Mouse (Mus musculus): ENCODE data around the gene Tcfl5.

Gene Tcfl5

GRCm38 (mm10) chr2:180642555-180643260 is at the start of gene Tcfl5:
TSS of gene Tcfl5 (minus strand) at chr2:180642708.
- DNase-seq (ENCODE audit: low read depth, low spot score) = no peak
- peaks cover 6% of the 10 kb centered on the region; the same call in 1 of the 2 replicates for H3K27me3 ChIP-seq (ENCODE audit: control insufficient read depth, insufficient read depth, low read length, poor library complexity, severe bottlenecking)
- no peaks in the 10 kb centered on the region for H3K36me3 ChIP-seq (ENCODE audit: control insufficient read depth, insufficient read depth, low read length, poor library complexity, severe bottlenecking)

GRCm38 (mm10) chr2:180689841-180690240 is 47.3 kb upstream of the Tcfl5 start:
- Histone ChIP-seq H3K27me3 (ENCODE audit: control insufficient read depth, insufficient read depth, low read length, poor library complexity, severe bottlenecking) (no peaks in the 10 kb centered on the region), H3K36me3 (ENCODE audit: control insufficient read depth, insufficient read depth, low read length, poor library complexity, severe bottlenecking) (peaks cover 11% of the 10 kb centered on the region; the same call in 1 of the 2 replicates)
- peak; percentile 45 for DNase-seq (ENCODE audit: low read depth, low spot score)

- H3K27me3 ChIP-seq (ENCODE audit: control insufficient read depth, insufficient read depth, low read length, poor library complexity, severe bottlenecking) = no peaks in the 10 kb centered on the region
- H3K36me3 ChIP-seq (ENCODE audit: control insufficient read depth, insufficient read depth, low read length, poor library complexity, severe bottlenecking) = peaks cover 20% of the 10 kb centered on the region; the same call in 1 of the 2 replicates
- no peak for DNase-seq (ENCODE audit: low read depth, low spot score)
Measured at GRCm38 (mm10) chr2:180684031-180684430, 41.5 kb upstream of the Tcfl5 start.

GRCm38 (mm10) chr2:180683524-180683923 is 41.0 kb upstream of the Tcfl5 start:
- peaks cover 20% of the 10 kb centered on the region; the same call in 1 of the 2 replicates for H3K36me3 ChIP-seq (ENCODE audit: control insufficient read depth, insufficient read depth, low read length, poor library complexity, severe bottlenecking)
- no peaks in the 10 kb centered on the region for H3K27me3 ChIP-seq (ENCODE audit: control insufficient read depth, insufficient read depth, low read length, poor library complexity, severe bottlenecking)
- no peak for DNase-seq (ENCODE audit: low read depth, low spot score)

DNA sequence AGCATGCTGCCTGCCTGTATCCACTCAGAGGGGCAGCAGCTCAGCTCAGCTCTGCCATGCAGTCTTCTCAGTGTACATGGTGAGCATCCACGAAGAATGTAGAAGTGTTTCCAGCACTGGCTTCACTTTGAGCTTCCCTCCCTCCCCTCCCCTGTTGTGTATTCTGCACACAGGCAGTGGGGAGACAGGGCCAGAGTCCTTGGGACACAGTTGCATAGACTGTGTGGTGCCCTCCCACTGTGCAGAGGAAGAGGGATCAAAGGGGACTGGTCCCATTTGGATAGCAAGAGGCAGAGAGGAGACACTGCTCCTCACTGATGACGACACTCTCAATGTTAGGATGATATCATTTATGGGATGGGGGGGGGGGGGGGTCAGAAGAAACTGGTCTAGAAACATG is 38.7 kb upstream of the Tcfl5 start:
- H3K27me3 ChIP-seq (ENCODE audit: control insufficient read depth, insufficient read depth, low read length, poor library complexity, severe bottlenecking) = no peaks in the 10 kb centered on the region

DNA sequence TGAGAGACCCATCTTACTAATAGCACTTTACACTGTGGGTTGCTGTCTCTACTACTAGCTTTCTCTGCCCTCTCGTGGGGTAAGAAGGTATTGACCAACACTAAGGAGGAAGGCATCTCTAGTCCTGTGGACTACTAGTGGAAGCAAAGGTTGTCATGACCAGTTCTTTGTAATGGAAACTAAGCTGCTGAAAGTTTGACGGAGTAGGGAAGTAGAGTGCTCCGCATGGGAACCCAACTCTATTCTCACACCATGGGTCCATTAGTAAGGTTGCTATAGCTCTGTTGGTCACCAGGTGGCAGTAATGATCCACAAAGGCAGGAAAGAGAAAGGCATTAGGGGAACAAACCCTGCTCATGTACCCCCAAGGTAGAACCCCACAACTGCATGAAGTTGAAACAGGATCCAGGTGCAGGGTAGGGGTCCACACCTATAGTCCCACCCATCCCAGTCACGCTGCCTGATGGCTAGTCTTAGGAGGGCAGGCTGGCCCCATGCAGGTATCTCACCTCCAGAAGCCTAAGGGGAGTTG is 36.2 kb upstream of the Tcfl5 start:
- H3K36me3 ChIP-seq (ENCODE audit: control insufficient read depth, insufficient read depth, low read length, poor library complexity, severe bottlenecking) = peaks cover 9% of the 10 kb centered on the region
- DNase-seq (ENCODE audit: low read depth, low spot score) = peak; percentile 88
- H3K27me3 ChIP-seq (ENCODE audit: control insufficient read depth, insufficient read depth, low read length, poor library complexity, severe bottlenecking) = no peaks in the 10 kb centered on the region

More for the DNA sequence above, 38.7 kb upstream of the Tcfl5 start:
- DNase-seq (ENCODE audit: low read depth, low spot score) = no peak
- H3K36me3 ChIP-seq (ENCODE audit: control insufficient read depth, insufficient read depth, low read length, poor library complexity, severe bottlenecking) = peaks cover 16% of the 10 kb centered on the region; the same call in 1 of the 2 replicates

GRCm38 (mm10) chr2:180676706-180677105 is 34.2 kb upstream of the Tcfl5 start:
- Histone ChIP-seq H3K36me3 (ENCODE audit: control insufficient read depth, insufficient read depth, low read length, poor library complexity, severe bottlenecking) (peaks cover 12% of the 10 kb centered on the region), H3K27me3 (ENCODE audit: control insufficient read depth, insufficient read depth, low read length, poor library complexity, severe bottlenecking) (no peaks in the 10 kb centered on the region)
- no peak for DNase-seq (ENCODE audit: low read depth, low spot score)

DNA sequence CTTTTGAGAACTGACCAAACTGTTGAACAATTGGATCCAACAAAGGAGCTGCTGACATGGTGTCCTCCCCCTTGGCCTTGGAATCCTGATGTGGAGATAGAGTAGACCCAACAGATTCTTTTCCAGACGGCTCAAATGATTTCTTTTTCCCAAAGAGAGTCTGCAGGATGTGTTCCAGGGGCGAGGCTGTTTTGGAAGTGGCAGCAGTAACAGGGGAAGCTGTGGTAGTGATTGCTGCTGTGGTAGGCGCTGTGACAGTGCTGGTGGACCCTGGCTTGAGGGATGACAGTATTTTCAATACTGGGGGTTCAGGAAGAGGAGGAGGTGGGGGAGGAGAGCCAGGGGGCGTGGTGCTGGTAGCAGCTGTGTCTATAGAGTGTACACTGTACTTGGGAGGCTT is 19.5 kb upstream of the Tcfl5 start:
- peaks cover 11% of the 10 kb centered on the region; the same call in 1 of the 2 replicates for H3K36me3 ChIP-seq (ENCODE audit: control insufficient read depth, insufficient read depth, low read length, poor library complexity, severe bottlenecking)
- H3K27me3 ChIP-seq (ENCODE audit: control insufficient read depth, insufficient read depth, low read length, poor library complexity, severe bottlenecking) = no peaks in the 10 kb centered on the region
- no peak for DNase-seq (ENCODE audit: low read depth, low spot score)

DNA sequence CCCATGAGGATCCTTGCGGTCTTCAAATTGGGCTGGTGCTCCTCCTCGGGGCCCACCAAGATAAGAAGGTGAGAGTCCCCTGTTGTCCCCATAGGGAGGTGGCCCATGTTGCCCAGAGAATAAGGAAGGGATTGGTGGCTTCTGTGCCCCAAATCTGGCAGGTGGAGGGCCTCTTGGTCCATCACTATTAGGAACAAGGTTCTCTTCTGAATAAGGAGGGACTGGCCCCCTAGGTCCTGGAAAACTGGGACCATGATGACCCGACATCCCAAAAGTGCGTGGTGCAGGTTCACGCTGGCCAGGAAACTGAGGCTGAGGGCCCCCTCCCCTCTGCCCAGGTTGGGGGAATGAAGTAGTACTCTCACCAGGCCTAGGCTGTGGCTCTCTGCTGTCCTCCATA is 18.0 kb upstream of the Tcfl5 start:
- no peak for DNase-seq (ENCODE audit: low read depth, low spot score)
- H3K27me3 ChIP-seq (ENCODE audit: control insufficient read depth, insufficient read depth, low read length, poor library complexity, severe bottlenecking) = no peaks in the 10 kb centered on the region
- peaks cover 8% of the 10 kb centered on the region; the same call in 1 of the 2 replicates for H3K36me3 ChIP-seq (ENCODE audit: control insufficient read depth, insufficient read depth, low read length, poor library complexity, severe bottlenecking)

- no peaks in the 10 kb centered on the region for H3K27me3 ChIP-seq (ENCODE audit: control insufficient read depth, insufficient read depth, low read length, poor library complexity, severe bottlenecking)
- DNase-seq (ENCODE audit: low read depth, low spot score) = no peak
- H3K36me3 ChIP-seq (ENCODE audit: control insufficient read depth, insufficient read depth, low read length, poor library complexity, severe bottlenecking) = peaks cover 3% of the 10 kb centered on the region; the same call in 1 of the 2 replicates
Measured at GRCm38 (mm10) chr2:180659353-180660150, 17.0 kb upstream of the Tcfl5 start.

DNA sequence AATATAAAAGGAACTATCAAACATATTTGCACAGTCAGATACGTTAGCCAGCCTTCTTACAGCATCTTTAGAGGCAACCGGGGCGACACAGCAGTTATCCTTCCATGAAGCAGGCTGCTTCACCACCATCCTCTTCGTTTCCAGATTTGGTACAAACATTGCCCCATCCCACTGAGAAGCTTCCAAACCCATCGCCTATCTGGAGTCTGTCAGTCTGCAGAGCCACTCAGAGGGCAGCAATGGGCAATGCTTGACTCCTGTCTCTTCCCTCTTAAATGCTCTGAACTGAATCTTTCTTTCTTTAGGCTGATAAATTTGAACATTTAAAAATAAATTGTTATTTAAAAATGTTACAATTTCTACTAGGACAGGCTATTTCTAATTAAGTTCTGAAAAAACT is 15.9 kb upstream of the Tcfl5 start:
- peaks cover 3% of the 10 kb centered on the region; the same call in 1 of the 2 replicates for H3K36me3 ChIP-seq (ENCODE audit: control insufficient read depth, insufficient read depth, low read length, poor library complexity, severe bottlenecking)
- DNase-seq (ENCODE audit: low read depth, low spot score) = no peak
- no peaks in the 10 kb centered on the region for H3K27me3 ChIP-seq (ENCODE audit: control insufficient read depth, insufficient read depth, low read length, poor library complexity, severe bottlenecking)

- peak; percentile 88 for DNase-seq (ENCODE audit: low read depth, low spot score)
- Histone ChIP-seq H3K27me3 (ENCODE audit: control insufficient read depth, insufficient read depth, low read length, poor library complexity, severe bottlenecking) (no peaks in the 10 kb centered on the region), H3K36me3 (ENCODE audit: control insufficient read depth, insufficient read depth, low read length, poor library complexity, severe bottlenecking) (peaks cover 3% of the 10 kb centered on the region; the same call in 1 of the 2 replicates)
Measured at GRCm38 (mm10) chr2:180657394-180658013, 15.0 kb upstream of the Tcfl5 start.

DNA sequence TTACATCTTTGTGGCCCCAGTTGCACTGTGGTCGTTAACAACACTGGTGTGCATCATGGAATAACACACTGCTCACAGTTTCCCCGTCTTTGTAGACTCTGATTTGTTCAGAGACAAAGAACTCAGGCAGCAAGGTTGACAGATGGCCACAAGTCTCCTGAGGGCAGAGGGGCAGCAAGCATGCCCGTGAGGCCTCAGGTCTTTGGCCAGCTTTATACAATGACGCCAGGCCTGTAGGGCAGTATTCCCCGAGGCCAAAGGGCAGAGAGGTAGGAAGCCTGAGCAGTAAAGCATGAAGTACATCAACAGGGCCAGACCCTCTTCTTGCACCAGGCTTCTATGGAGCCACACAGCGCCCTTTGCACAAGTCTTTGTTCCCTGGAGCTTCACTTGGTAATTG is 12.6 kb upstream of the Tcfl5 start:
- H3K27me3 ChIP-seq (ENCODE audit: control insufficient read depth, insufficient read depth, low read length, poor library complexity, severe bottlenecking) = no peaks in the 10 kb centered on the region
- no peak for DNase-seq (ENCODE audit: low read depth, low spot score)
- no peaks in the 10 kb centered on the region; the same call in 1 of the 2 replicates for H3K36me3 ChIP-seq (ENCODE audit: control insufficient read depth, insufficient read depth, low read length, poor library complexity, severe bottlenecking)

DNA sequence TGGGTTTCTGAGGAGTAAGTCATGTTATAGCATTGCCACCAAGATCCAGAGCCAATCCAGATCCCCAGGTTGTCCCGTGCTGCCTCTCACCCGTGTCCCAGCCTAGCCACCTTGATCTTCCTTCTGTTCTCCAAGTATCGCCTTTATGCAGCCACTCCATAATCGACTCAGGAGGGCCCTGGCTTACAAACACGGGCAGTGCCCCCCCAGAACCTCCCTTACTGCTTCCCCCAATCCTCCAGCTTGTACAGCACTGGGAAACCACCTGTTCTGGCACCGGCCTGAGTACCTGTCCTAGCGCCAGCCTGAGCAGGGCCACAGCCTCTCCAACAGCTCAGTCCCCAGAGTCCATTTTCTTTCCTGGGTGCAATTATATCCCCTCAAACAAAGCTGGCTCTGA is 12.2 kb upstream of the Tcfl5 start:
- Histone ChIP-seq H3K36me3 (ENCODE audit: control insufficient read depth, insufficient read depth, low read length, poor library complexity, severe bottlenecking) (no peaks in the 10 kb centered on the region; the same call in 1 of the 2 replicates), H3K27me3 (ENCODE audit: control insufficient read depth, insufficient read depth, low read length, poor library complexity, severe bottlenecking) (no peaks in the 10 kb centered on the region)
- no peak for DNase-seq (ENCODE audit: low read depth, low spot score)

Data from splenic B cell, adult 2 months (primary cell).